Mouse (Mus musculus) heart, adult 2 months (tissue): ENCODE measurements at regions not wholly inside any gene's neighbourhood (a gene's known extent, or its start where the extent isn't known, plus 50 kb on each side); places are given as distances from the start of the nearest gene placed in this dataset.

ENCODE experiments used
- DNase-seq, 2 experiments: peaks; one replicate each; pipeline ENCODE4 v3.0.0; 2021
- H3K27ac ChIP-seq: fragments of 200-600 bp; 2 replicates; pipeline ENCODE4 v1.8.1; 2022
- H3K27me3 ChIP-seq: fragments of 200-500 bp; 2 replicates; pipeline ENCODE4 v1.6.1; 2012; ENCODE audit warnings: mild to moderate bottlenecking, low read length, inconsistent platforms, mixed read lengths; ENCODE audit not compliant: control insufficient read depth, insufficient read depth
- H3K36me3 ChIP-seq: fragments of 200-500 bp; 2 replicates; pipeline ENCODE4 v1.6.1; 2012; ENCODE audit warnings: low read length, inconsistent platforms; ENCODE audit not compliant: control insufficient read depth, insufficient read depth
- H3K4me1 ChIP-seq: fragments of 200-500 bp; 2 replicates; pipeline ENCODE4 v1.6.1; 2011; ENCODE audit warnings: low read length; ENCODE audit not compliant: control insufficient read depth, insufficient read depth
- H3K4me3 ChIP-seq: fragments of 200-600 bp; 2 replicates; pipeline ENCODE4 v1.8.1; 2022
- H3K79me2 ChIP-seq: fragments of 200-500 bp; replicated peaks from 2 replicates; pipeline ENCODE4 v1.6.1; 2012; ENCODE audit warnings: mild to moderate bottlenecking, inconsistent platforms, low read length, moderate library complexity, mixed read lengths; ENCODE audit not compliant: control insufficient read depth, insufficient read depth
- H3K9ac ChIP-seq: fragments of 200-500 bp; 2 replicates; pipeline ENCODE4 v1.6.1; 2012; ENCODE audit warnings: low read depth, mild to moderate bottlenecking, control low read depth, inconsistent platforms, low read length, mixed read lengths
- CTCF ChIP-seq: fragments of 200-600 bp; IDR thresholded peaks from 2 replicates; pipeline ENCODE4 v1.8.1; 2022; ENCODE audit warnings: antibody characterized with exemption, mild to moderate bottlenecking, moderate library complexity
- POLR2A ChIP-seq: fragments of 200-500 bp; IDR thresholded peaks from 2 replicates; pipeline ENCODE4 v1.6.1; 2011; ENCODE audit warnings: mild to moderate bottlenecking, low read depth, low read length, control low read depth; ENCODE audit not compliant: insufficient read depth
- WGBS: fragments of 180-500 bp; shearing (Covaris S2); methylation state at CpG from one replicate; pipeline ENCODE4 v1.1.7; 2018; 5-methylcytosine and 5-hydroxymethylcytosine counted together
- intact Hi-C: fragments of 180-260 bp; cut with DNase I; formaldehyde crosslinking; loops from one replicate; pipeline ENCODE4 v1.15.1; 2025

DNA sequence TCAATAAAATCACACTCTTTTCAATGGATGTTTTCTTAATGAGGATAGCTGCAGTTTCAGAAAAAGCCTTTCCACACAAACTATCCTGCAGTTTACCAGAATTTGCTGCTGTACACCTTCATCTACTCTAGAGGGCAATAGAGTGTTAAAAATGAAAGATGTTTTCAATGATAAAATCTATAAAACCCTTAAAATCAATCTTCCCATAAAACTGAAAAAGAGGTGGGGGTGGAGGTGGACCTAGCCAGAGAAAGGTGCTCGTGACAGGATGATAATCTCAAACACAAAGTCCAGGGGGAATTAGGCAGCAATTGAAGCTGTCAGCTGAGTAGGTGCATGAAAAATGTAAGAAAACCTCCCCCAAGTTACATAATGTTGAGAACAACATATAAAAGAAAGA, 288.4 kb upstream of the Agtr1b start:
- no peaks in the 10 kb centered on the region for H3K36me3 ChIP-seq
- no peak for DNase-seq
- H3K4me1 ChIP-seq: no peaks in the 10 kb centered on the region; the same call in 1 of the 2 replicates
- no peak overlapping the region for H3K4me3 ChIP-seq
- no peaks in the 10 kb centered on the region for H3K79me2 ChIP-seq
- TF ChIP-seq POLR2A (no peak), CTCF (peak; percentile 89)
- intact Hi-C loops: loop anchor here (1.0 to 10.0 kb wide), 4 partner anchors 1280 to 1537 kb away; partner anchors contain the start of gene Tbl1xr1
- no peak overlapping the region for H3K27ac ChIP-seq
- no peaks in the 10 kb centered on the region for H3K27me3 ChIP-seq
- H3K9ac ChIP-seq: no peak overlapping the region
- WGBS: 11% methylated on average over 1 of the region's 1 CpGs
